Mouse (Mus musculus): Measurements from ENCODE around the gene Rnase2b. TPM values are rescaled to one million over a fixed set of nuclear protein-coding genes. Genes with fewer than 3 reads are reported as not detected.
"Not testable (repeated sequence)": the region's sequence is repeated elsewhere in the genome, so short reads cannot be mapped to it uniquely, and the experiment has no call there.

Gene Rnase2b
- total RNA-seq (2021) = not detected
- long read RNA-seq, experiment 1 = 0 reads
- long read RNA-seq, experiment 2 = 0 reads

GRCm38 (mm10) chr14:51161976-51162375, at the start of gene Rnase2b:
Gene Rnase2b, plus strand, starts transcription at chr14:51162260.
- intact Hi-C loops (cut with DNase I); DNase-seq: not testable (repeated sequence)

- DNase-seq = no peak
- intact Hi-C loops (cut with DNase I) = no loop called here
Observed at GRCm38 (mm10) chr14:51113476-51113875, 48.6 kb upstream of the Rnase2b start.

- DNase-seq = no peak
- intact Hi-C loops (cut with DNase I) = no loop called here
Observed at GRCm38 (mm10) chr14:51113916-51114560, 48.0 kb upstream of the Rnase2b start, which contains the start of gene Eddm3b. Gene Eddm3b, plus strand, starts transcription at chr14:51114426.

GRCm38 (mm10) chr14:51125684-51126083, 36.4 kb upstream of the Rnase2b start:
- intact Hi-C loops (cut with DNase I) = no loop called here
- DNase-seq = no peak

- no peak for DNase-seq
- intact Hi-C loops (cut with DNase I) = no loop called here
Observed at GRCm38 (mm10) chr14:51127648-51128258, 34.3 kb upstream of the Rnase2b start.

- no peak for DNase-seq
- intact Hi-C loops (cut with DNase I) = no loop called here
Observed at GRCm38 (mm10) chr14:51128775-51129623, 33.1 kb upstream of the Rnase2b start.

GRCm38 (mm10) chr14:51129624-51129975, 32.5 kb upstream of the Rnase2b start:
- intact Hi-C loops (cut with DNase I) = no loop called here
- no peak for DNase-seq

- no peak for DNase-seq
- intact Hi-C loops (cut with DNase I) = no loop called here
Observed at GRCm38 (mm10) chr14:51130315-51130940, 31.6 kb upstream of the Rnase2b start.

- DNase-seq = no peak
- intact Hi-C loops (cut with DNase I) = no loop called here
Observed at GRCm38 (mm10) chr14:51131086-51131815, 30.8 kb upstream of the Rnase2b start.

- no peak for DNase-seq
- intact Hi-C loops (cut with DNase I) = no loop called here
Observed at GRCm38 (mm10) chr14:51132372-51132771, 29.7 kb upstream of the Rnase2b start.

GRCm38 (mm10) chr14:51140342-51140741, 21.7 kb upstream of the Rnase2b start:
- intact Hi-C loops (cut with DNase I) = no loop called here
- DNase-seq = no peak

- intact Hi-C loops (cut with DNase I) = no loop called here
Observed at GRCm38 (mm10) chr14:51142119-51142518, 19.9 kb upstream of the Rnase2b start.

GRCm38 (mm10) chr14:51142568-51142967, 19.5 kb upstream of the Rnase2b start:
- no peak for DNase-seq
- intact Hi-C loops (cut with DNase I) = no loop called here

More at GRCm38 (mm10) chr14:51142119-51142518, 19.9 kb upstream of the Rnase2b start:
- no peak for DNase-seq

GRCm38 (mm10) chr14:51143287-51143686, 18.8 kb upstream of the Rnase2b start:
- intact Hi-C loops (cut with DNase I) = no loop called here
- DNase-seq = no peak

GRCm38 (mm10) chr14:51143937-51144336, 18.1 kb upstream of the Rnase2b start:
- intact Hi-C loops (cut with DNase I) = no loop called here
- DNase-seq = no peak

- intact Hi-C loops (cut with DNase I) = no loop called here
- no peak for DNase-seq
Observed at GRCm38 (mm10) chr14:51144451-51144850, 17.6 kb upstream of the Rnase2b start.

GRCm38 (mm10) chr14:51145521-51145920, 16.5 kb upstream of the Rnase2b start:
- intact Hi-C loops (cut with DNase I) = no loop called here

GRCm38 (mm10) chr14:51146685-51147084, 15.4 kb upstream of the Rnase2b start, which contains the start of gene Rnase1:
Gene Rnase1, minus strand, starts transcription at chr14:51146785.
- intact Hi-C loops (cut with DNase I) = no loop called here
- no peak for DNase-seq

More at GRCm38 (mm10) chr14:51145521-51145920, 16.5 kb upstream of the Rnase2b start:
- no peak for DNase-seq

- intact Hi-C loops (cut with DNase I) = no loop called here
- no peak for DNase-seq
Observed at GRCm38 (mm10) chr14:51148006-51148405, 14.1 kb upstream of the Rnase2b start.

GRCm38 (mm10) chr14:51149164-51149563, 12.9 kb upstream of the Rnase2b start:
- intact Hi-C loops (cut with DNase I) = no loop called here

More at GRCm38 (mm10) chr14:51149164-51149563, 12.9 kb upstream of the Rnase2b start:
- no peak for DNase-seq
